Mouse (Mus musculus) bone marrow macrophage, adult 2 months (primary cell): ENCODE results near the gene Wrap73.

Source experiments
- CTCF ChIP-seq: IDR thresholded peaks from 2 replicates; pipeline ENCODE4 v1.5.1; 2012; ENCODE audit warnings: low read depth, mild to moderate bottlenecking, low read length, moderate library complexity
- POLR2A ChIP-seq: IDR thresholded peaks from 2 replicates; pipeline ENCODE4 v1.6.1; 2012; ENCODE audit warnings: mild to moderate bottlenecking, low read depth, low read length, borderline replicate concordance

DNA sequence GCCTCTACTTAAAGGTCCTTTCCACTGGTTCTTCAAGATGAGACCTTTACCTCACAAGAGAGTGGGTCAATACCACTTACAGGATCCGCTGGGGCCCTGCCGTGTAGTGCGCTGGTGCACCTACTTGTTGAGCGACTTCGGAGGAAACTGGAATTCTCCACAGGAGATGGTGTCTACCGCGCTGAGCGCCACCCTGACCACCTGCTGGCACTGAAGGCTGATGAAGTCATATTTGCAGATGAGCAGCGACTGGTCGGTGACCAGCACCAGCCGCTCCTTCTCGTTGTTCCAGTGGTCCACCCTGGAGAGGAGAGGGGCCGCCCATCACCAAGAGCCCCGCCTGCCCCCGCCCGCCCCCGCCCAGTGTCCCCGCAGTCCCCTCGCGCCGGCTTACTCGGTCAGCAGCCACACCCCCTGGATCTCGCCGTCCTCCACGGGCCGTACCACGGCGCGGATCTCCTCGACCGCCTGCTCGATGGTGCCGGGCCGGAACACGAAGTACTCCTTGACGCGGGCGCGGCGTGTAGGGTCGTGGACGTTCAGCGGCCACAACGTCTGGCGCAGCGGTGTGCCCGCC is 17.9 kb downstream of the Wrap73 start:
- TF ChIP-seq POLR2A (no peak), CTCF (no peak)
